In genomic region chr5:124538813-124539792, GRCm38 (mm10) we compare ENCODE assay signal across 8 mouse cellular contexts. TPM values are rescaled to one million over a fixed set of nuclear protein-coding genes. Genes with fewer than 3 reads are reported as not detected.
A peak's percentile ranks its signal among the peaks of the same experiment; 100 is the strongest.
DNase-seq lines count a peak whose midpoint lies in the region; ATAC-seq lines count a peak whose summit lies in the region.

No protein-coding gene starts in this region.

- peak; percentile 78 for DNase-seq in adrenal gland, adult 2 months
- DNase-seq in adrenal gland, postnatal 25 days, result no peak
- peak; percentile 59 for DNase-seq in urinary bladder, postnatal 14 days (ENCODE audit: low spot score)
- DNase-seq in urinary bladder, postnatal 10 days (ENCODE audit: low spot score), result no peak
- DNase-seq in embryo, embryonic 9.5 days (ENCODE audit: extremely low spot score), result peak; percentile 63
- DNase-seq in layer of hippocampus, adult 9-10 months (ENCODE audit: low spot score), result peak; percentile 82
- peak; percentile 84 for DNase-seq in thymus, postnatal 14 days

- ATAC-seq in megakaryocyte-erythroid progenitor cell, adult 5-6 weeks (replicated peaks; ENCODE audit: low FRiP score, low TSS enrichment, poor library complexity, severe bottlenecking), result 0 out of 2 replicates have a peak, but pooled peaks have one; percentile 20

RNA-seq across cellular contexts. Expression of gene Tmed2, which starts 1.4 kb away (rescaled TPM):
- 100 to 1,000 TPM; 236 to 301 TPM for total RNA-seq in adrenal gland, adult 2 months (2021)
- 138 and 163 TPM in 2 replicates for polyA plus RNA-seq in adrenal gland, adult 2 months (2012; rRNA removed)
- 186 and 197 TPM in 2 replicates for total RNA-seq in adrenal gland, postnatal 25 days (2021)
- 300 and 349 TPM in 2 replicates for total RNA-seq in megakaryocyte-erythroid progenitor cell, adult 5-6 weeks (2014; fragmentation: Nextera tagmentation)
- total RNA-seq in megakaryocyte-erythroid progenitor cell, adult 5-6 weeks (2017), result 809 and 870 TPM in 2 replicates

RNA-seq across cellular contexts. Expression of gene Rilpl1, which starts 7.9 kb away (rescaled TPM):
- 10 to 100 TPM; 14.0 to 25.8 TPM for total RNA-seq in adrenal gland, adult 2 months (2021)
- 10.2 and 12.3 TPM in 2 replicates for polyA plus RNA-seq in adrenal gland, adult 2 months (2012; rRNA removed)
- total RNA-seq in adrenal gland, postnatal 25 days (2021), result 15.1 and 17.7 TPM in 2 replicates
- 2.4 TPM in 1 of 2 replicates, not detected in the other for total RNA-seq in megakaryocyte-erythroid progenitor cell, adult 5-6 weeks (2014; fragmentation: Nextera tagmentation)
- 2.2 and 6.6 TPM in 2 replicates for total RNA-seq in megakaryocyte-erythroid progenitor cell, adult 5-6 weeks (2017)

RNA-seq across cellular contexts. Expression of gene Ddx55, which starts 13.6 kb away (rescaled TPM):
- total RNA-seq in adrenal gland, adult 2 months (2021), result 10 to 100 TPM; 12.4 to 13.4 TPM
- polyA plus RNA-seq in adrenal gland, adult 2 months (2012; rRNA removed), result 12.7 and 15.5 TPM in 2 replicates
- total RNA-seq in adrenal gland, postnatal 25 days (2021), result 14.8 and 15.5 TPM in 2 replicates
- total RNA-seq in megakaryocyte-erythroid progenitor cell, adult 5-6 weeks (2014; fragmentation: Nextera tagmentation), result 27.4 and 28.9 TPM in 2 replicates
- total RNA-seq in megakaryocyte-erythroid progenitor cell, adult 5-6 weeks (2017), result 24.3 and 27.6 TPM in 2 replicates

RNA-seq across cellular contexts. Expression of gene Eif2b1, which starts 39.8 kb away (rescaled TPM):
- total RNA-seq in adrenal gland, adult 2 months (2021), result 10 to 100 TPM; 37.7 to 41.3 TPM
- 11.3 and 12.7 TPM in 2 replicates for polyA plus RNA-seq in adrenal gland, adult 2 months (2012; rRNA removed)
- total RNA-seq in adrenal gland, postnatal 25 days (2021), result 42.1 and 48.3 TPM in 2 replicates
- total RNA-seq in megakaryocyte-erythroid progenitor cell, adult 5-6 weeks (2014; fragmentation: Nextera tagmentation), result 62.9 and 86.1 TPM in 2 replicates
- 56.2 and 57.5 TPM in 2 replicates for total RNA-seq in megakaryocyte-erythroid progenitor cell, adult 5-6 weeks (2017)

RNA-seq across cellular contexts. Expression of gene Gtf2h3, which starts 39.8 kb away (rescaled TPM):
- total RNA-seq in adrenal gland, adult 2 months (2021), result 10 to 100 TPM; 32.9 to 41.3 TPM
- polyA plus RNA-seq in adrenal gland, adult 2 months (2012; rRNA removed), result 19.3 and 26.6 TPM in 2 replicates
- total RNA-seq in adrenal gland, postnatal 25 days (2021), result 34.5 and 46.1 TPM in 2 replicates
- 43.2 and 61.5 TPM in 2 replicates for total RNA-seq in megakaryocyte-erythroid progenitor cell, adult 5-6 weeks (2014; fragmentation: Nextera tagmentation)
- 71.7 and 80.0 TPM in 2 replicates for total RNA-seq in megakaryocyte-erythroid progenitor cell, adult 5-6 weeks (2017)

Comparison
In these comparisons a context has a peak if more than half of its experiments do, and no peak if none do; other contexts are left out.
1. DNase-seq: peak in adrenal gland, adult 2 months (single experiment), urinary bladder, postnatal 14 days (single experiment), embryo, embryonic 9.5 days (single experiment), layer of hippocampus, adult 9-10 months (single experiment) and thymus, postnatal 14 days (single experiment); none in adrenal gland, postnatal 25 days (single experiment) and urinary bladder, postnatal 10 days (single experiment).